Mouse (Mus musculus): ENCODE data around the gene Tab1. TPM values are rescaled to one million over a fixed set of nuclear protein-coding genes. Genes with fewer than 3 reads are reported as not detected.

Gene Tab1
- polyA plus RNA-seq (2012; rRNA removed), result 11.2 and 11.4 TPM in 2 replicates

GRCm38 (mm10) chr15:80132993-80133586 is at the start of gene Tab1:
TSS of gene Tab1 (plus strand) at chr15:80133127.

GRCm38 (mm10) chr15:80091121-80091955 is 41.6 kb upstream of the Tab1 start, which contains the start of the genes Syngr1 and Rpl3:
TSS of gene Syngr1 (plus strand) at chr15:80091334.
TSS of gene Rpl3 (minus strand) at chr15:80091868.

GRCm38 (mm10) chr15:80173001-80173771 is 40.3 kb downstream of the Tab1 start, which contains the start of gene Mgat3:
TSS of gene Mgat3 (plus strand) at chr15:80173721.

Other genes with a start within 250 kb of the Tab1 start
- gene Apobec3, start 241.5 kb upstream of the Tab1 start, polyA plus RNA-seq (2012; rRNA removed), result 27.3 and 33.4 TPM in 2 replicates
- 2.2 and 2.3 TPM in 2 replicates for gene Cbx7, start 162.0 kb upstream of the Tab1 start, polyA plus RNA-seq (2012; rRNA removed)
- gene Pdgfb, start 118.2 kb upstream of the Tab1 start, polyA plus RNA-seq (2012; rRNA removed), result 1.4 TPM in 2 replicates
- 9.7 and 10.5 TPM in 2 replicates for gene Syngr1, start 41.8 kb upstream of the Tab1 start, polyA plus RNA-seq (2012; rRNA removed)
- gene Rpl3, start 41.3 kb upstream of the Tab1 start, polyA plus RNA-seq (2012; rRNA removed), result 790 and 855 TPM in 2 replicates
- gene Mgat3, start 40.6 kb downstream of the Tab1 start, polyA plus RNA-seq (2012; rRNA removed), result 0.92 and 0.95 TPM in 2 replicates
- 4.7 and 5.6 TPM in 2 replicates for gene Mief1, start 100.9 kb downstream of the Tab1 start, polyA plus RNA-seq (2012; rRNA removed)
- not detected in 2 replicates for gene AC140267.1, start 102.7 kb downstream of the Tab1 start, polyA plus RNA-seq (2012; rRNA removed)
- gene Atf4, start 122.1 kb downstream of the Tab1 start, polyA plus RNA-seq (2012; rRNA removed), result 243 and 248 TPM in 2 replicates
- gene Rps19bp1, start 131.2 kb downstream of the Tab1 start, polyA plus RNA-seq (2012; rRNA removed), result 23.9 and 25.3 TPM in 2 replicates
- gene Cacna1i, start 154.1 kb downstream of the Tab1 start, polyA plus RNA-seq (2012; rRNA removed), result 0.01 TPM in 2 replicates